Mouse (Mus musculus) heart, embryonic 12.5 days (tissue): ENCODE results near the gene Rtn3. TPM values are rescaled to one million over a fixed set of nuclear protein-coding genes. Genes with fewer than 3 reads are reported as not detected.
A peak's percentile ranks its signal among the peaks of the same experiment; 100 is the strongest.

Source experiments
- ATAC-seq: fragments of 200-750 bp; cut with Nextera tagmentation; 2 replicates; pipeline ENCODE4 v1.8.0; 2017; ENCODE audit warnings: moderate TSS enrichment, moderate library complexity; ENCODE audit not compliant: insufficient number of reproducible peaks, low FRiP score
- H3K27ac ChIP-seq: fragments of 300-500 bp; sonication (generic); 2 replicates; pipeline ENCODE4 v1.5.1; 2016; ENCODE audit warnings: mild to moderate bottlenecking, moderate library complexity; ENCODE audit not compliant: poor library complexity, severe bottlenecking
- H3K27me3 ChIP-seq: fragments of 300-500 bp; sonication (generic); replicated peaks from 2 replicates; pipeline ENCODE4 v1.6.1; 2016; ENCODE audit warnings: mild to moderate bottlenecking, moderate library complexity
- H3K36me3 ChIP-seq: fragments of 300-500 bp; sonication (generic); 2 replicates; pipeline ENCODE4 v1.6.1; 2016; ENCODE audit warnings: mild to moderate bottlenecking, moderate library complexity
- H3K4me1 ChIP-seq: fragments of 300-500 bp; sonication (generic); replicated peaks from 2 replicates; pipeline ENCODE4 v1.6.1; 2016; ENCODE audit warnings: mild to moderate bottlenecking
- H3K4me2 ChIP-seq: fragments of 300-500 bp; sonication (generic); 2 replicates; pipeline ENCODE4 v1.6.1; 2016; ENCODE audit warnings: mild to moderate bottlenecking, moderate library complexity
- H3K4me3 ChIP-seq: fragments of 300-500 bp; sonication (generic); 2 replicates; pipeline ENCODE4 v1.5.1; 2016; ENCODE audit warnings: mild to moderate bottlenecking
- H3K9ac ChIP-seq: fragments of 300-500 bp; sonication (generic); 2 replicates; pipeline ENCODE4 v1.6.1; 2016; ENCODE audit warnings: mild to moderate bottlenecking, moderate library complexity
- H3K9me3 ChIP-seq: fragments of 300-500 bp; sonication (generic); replicated peaks from 2 replicates; pipeline ENCODE4 v1.6.1; 2016; ENCODE audit warnings: mild to moderate bottlenecking, moderate library complexity
- WGBS: fragments of 180-500 bp; shearing (Covaris S2); methylation state at CpG from one replicate; pipeline ENCODE4 v1.1.7; 2016; 5-methylcytosine and 5-hydroxymethylcytosine counted together
- polyA plus RNA-seq: library from polyadenylated mRNA; unstranded; fragments of >200 nt; fragmentation: Nextera tagmentation; extraction: Ambion mirVana; gene quantifications from 2 replicates; pipeline ENCODE4 v1.2.1, GENCODE M21; 2016

Gene Rtn3
- polyA plus RNA-seq, 1 experiment from 2014 or later, result 158 TPM

- no peak for ATAC-seq
- Histone ChIP-seq H3K9ac (no peak overlapping the region), H3K4me3 (no peak overlapping the region), H3K27ac (no peak overlapping the region), H3K4me1 (peaks cover 9% of the 10 kb centered on the region), H3K4me2 (no peak overlapping the region), H3K27me3 (no peaks in the 10 kb centered on the region), H3K36me3 (no peaks in the 10 kb centered on the region), H3K9me3 (no peaks in the 10 kb centered on the region)
- WGBS, result 31% methylated on average over 5 of the region's 5 CpGs
These were observed 995 bp upstream of the Rtn3 start for GRCm38 (mm10) chr19:7484076-7484475.

- ATAC-seq, result peak; percentile 49
- Histone ChIP-seq H3K27me3 (no peaks in the 10 kb centered on the region), H3K36me3 (no peaks in the 10 kb centered on the region), H3K4me1 (peaks cover 9% of the 10 kb centered on the region), H3K4me3 (peak overlapping the region; percentile 97), H3K4me2 (peak overlapping the region; percentile 89), H3K27ac (peak overlapping the region; percentile 100), H3K9me3 (no peaks in the 10 kb centered on the region), H3K9ac (no peak overlapping the region)
- 3% methylated on average over 6 of the region's 6 CpGs for WGBS
These were observed 416 bp upstream of the Rtn3 start for GRCm38 (mm10) chr19:7483512-7483882.

DNA sequence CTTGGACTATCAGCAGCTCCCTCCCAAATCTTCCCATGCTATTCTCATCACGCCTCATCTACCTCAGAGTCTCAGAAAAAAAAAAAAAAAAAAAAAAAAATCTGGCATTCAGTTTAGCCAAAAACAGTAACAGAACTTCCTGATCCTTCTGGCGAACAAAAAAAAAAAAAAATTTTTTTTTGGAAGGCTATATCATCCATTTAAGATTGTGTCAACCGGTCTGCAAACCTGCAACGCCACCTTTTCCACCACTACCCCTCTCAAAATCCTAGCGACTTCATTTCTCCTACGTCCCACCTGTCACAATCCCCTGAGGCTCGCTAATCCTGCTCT is 849 bp downstream of the Rtn3 start:
- no peak for ATAC-seq
- H3K4me3 ChIP-seq, result peak overlapping the region; percentile 97
- H3K9ac ChIP-seq, result peak overlapping the region; percentile 99
- 0% methylated on average over 7 of the region's 7 CpGs for whole genome bisulfite sequencing
- H3K4me1 ChIP-seq, result peaks cover 9% of the 10 kb centered on the region
- no peaks in the 10 kb centered on the region for H3K27me3 ChIP-seq
- peaks cover under 1% of the 10 kb centered on the region; the same call in 1 of the 2 replicates for H3K36me3 ChIP-seq
- H3K4me2 ChIP-seq, result peak overlapping the region; percentile 89
- peak overlapping the region; percentile 100 for H3K27ac ChIP-seq
- H3K9me3 ChIP-seq, result no peaks in the 10 kb centered on the region

- ATAC-seq, result no peak
- Histone ChIP-seq H3K4me3 (peak overlapping the region; percentile 97), H3K4me1 (peaks cover 9% of the 10 kb centered on the region), H3K36me3 (peaks cover 5% of the 10 kb centered on the region), H3K27ac (peak overlapping the region; percentile 58), H3K4me2 (peak overlapping the region; percentile 89), H3K27me3 (no peaks in the 10 kb centered on the region), H3K9me3 (no peaks in the 10 kb centered on the region), H3K9ac (peak overlapping the region; percentile 73)
- 10% methylated on average over 12 of the region's 12 CpGs for WGBS
These were observed 1.4 kb downstream of the Rtn3 start for GRCm38 (mm10) chr19:7481541-7482265.

- H3K9ac ChIP-seq, result no peak overlapping the region
- no peak overlapping the region for H3K4me2 ChIP-seq
- no peak overlapping the region for H3K27ac ChIP-seq
- peaks cover 5% of the 10 kb centered on the region for H3K36me3 ChIP-seq
- WGBS, result over 99% methylated on average over 3 of the region's 3 CpGs
- H3K4me3 ChIP-seq, result no peak overlapping the region
- H3K4me1 ChIP-seq, result peaks cover 9% of the 10 kb centered on the region
- no peaks in the 10 kb centered on the region for H3K9me3 ChIP-seq
- H3K27me3 ChIP-seq, result no peaks in the 10 kb centered on the region
- ATAC-seq, result no peak
These were observed 3.3 kb downstream of the Rtn3 start for GRCm38 (mm10) chr19:7479751-7480248.

- H3K9me3 ChIP-seq, result no peaks in the 10 kb centered on the region
- peaks cover 9% of the 10 kb centered on the region for H3K36me3 ChIP-seq
- H3K4me3 ChIP-seq, result no peak overlapping the region
- ATAC-seq, result no peak
- peaks cover 6% of the 10 kb centered on the region for H3K4me1 ChIP-seq
- H3K4me2 ChIP-seq, result no peak overlapping the region
- H3K27me3 ChIP-seq, result no peaks in the 10 kb centered on the region
- H3K9ac ChIP-seq, result no peak overlapping the region
- 93% methylated on average over 2 of the region's 2 CpGs for WGBS
- no peak overlapping the region for H3K27ac ChIP-seq
These were observed 12.4 kb downstream of the Rtn3 start for GRCm38 (mm10) chr19:7470643-7471042.

DNA sequence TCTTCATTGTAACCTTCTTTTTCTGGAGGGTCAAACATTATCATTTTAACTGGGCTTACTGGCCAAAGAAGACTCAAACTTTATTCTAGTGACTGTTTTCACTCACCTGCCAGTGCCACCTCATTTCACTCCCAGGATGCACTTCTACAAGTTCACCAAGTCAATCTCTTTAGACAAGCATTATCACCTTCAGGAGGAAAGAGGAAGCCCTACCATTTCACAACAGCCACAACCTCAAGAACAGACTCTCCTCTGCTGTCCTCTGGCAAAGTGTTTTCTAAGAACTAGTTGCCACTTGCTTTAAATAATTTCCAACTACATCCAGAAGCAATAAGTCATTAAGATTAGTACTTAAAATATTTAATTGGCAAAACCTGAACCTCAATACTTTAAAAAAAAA is 15.2 kb downstream of the Rtn3 start:
- peaks cover 6% of the 10 kb centered on the region for H3K4me1 ChIP-seq
- no peaks in the 10 kb centered on the region for H3K27me3 ChIP-seq
- H3K9ac ChIP-seq, result no peak overlapping the region
- ATAC-seq, result no peak
- peaks cover 14% of the 10 kb centered on the region for H3K36me3 ChIP-seq
- no peak overlapping the region for H3K27ac ChIP-seq
- no peak overlapping the region for H3K4me3 ChIP-seq
- no peaks in the 10 kb centered on the region for H3K9me3 ChIP-seq
- no peak overlapping the region for H3K4me2 ChIP-seq

GRCm38 (mm10) chr19:7459370-7459769 is 23.7 kb downstream of the Rtn3 start:
- 0 out of 2 replicates have a peak, but pooled peaks cover 8% of the 10 kb centered on the region for H3K36me3 ChIP-seq
- 94% methylated on average over 2 of the region's 2 CpGs for WGBS

DNA sequence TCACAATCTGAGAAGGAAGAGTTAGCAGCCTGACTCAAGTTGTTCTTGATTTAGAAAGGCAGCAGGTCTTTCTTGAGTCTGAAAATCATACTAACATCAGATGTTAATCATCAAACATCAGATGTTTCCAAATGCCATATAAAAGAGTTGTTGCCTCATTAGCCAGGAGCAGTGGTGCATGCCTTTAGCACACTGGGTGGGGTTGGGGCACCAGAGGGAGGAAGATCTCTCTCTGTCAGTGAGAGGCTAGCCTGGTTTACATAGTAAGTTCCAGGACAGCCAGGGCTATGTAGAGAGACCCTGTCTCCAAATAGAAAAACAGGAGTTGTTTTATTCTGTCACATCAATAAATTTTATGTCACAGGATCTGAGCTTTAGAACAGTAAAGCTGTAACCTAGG is 24.2 kb downstream of the Rtn3 start:
- no peak overlapping the region for H3K9ac ChIP-seq
- H3K4me2 ChIP-seq, result no peak overlapping the region
- no peaks in the 10 kb centered on the region for H3K27me3 ChIP-seq
- no peak for ATAC-seq
- no peaks in the 10 kb centered on the region for H3K4me1 ChIP-seq
- no peak overlapping the region for H3K27ac ChIP-seq
- H3K9me3 ChIP-seq, result no peaks in the 10 kb centered on the region
- H3K4me3 ChIP-seq, result no peak overlapping the region
- H3K36me3 ChIP-seq, result 0 out of 2 replicates have a peak, but pooled peaks cover 8% of the 10 kb centered on the region

More at GRCm38 (mm10) chr19:7459370-7459769, 23.7 kb downstream of the Rtn3 start:
- Histone ChIP-seq H3K27me3 (no peaks in the 10 kb centered on the region), H3K4me2 (no peak overlapping the region), H3K9ac (no peak overlapping the region), H3K4me3 (no peak overlapping the region), H3K4me1 (no peaks in the 10 kb centered on the region), H3K27ac (no peak overlapping the region), H3K9me3 (no peaks in the 10 kb centered on the region)
- no peak for ATAC-seq

GRCm38 (mm10) chr19:7456803-7457202 is 26.3 kb downstream of the Rtn3 start:
- Histone ChIP-seq H3K9me3 (no peaks in the 10 kb centered on the region), H3K27ac (no peak overlapping the region), H3K4me2 (no peak overlapping the region), H3K36me3 (0 out of 2 replicates have a peak, but pooled peaks cover 8% of the 10 kb centered on the region), H3K9ac (no peak overlapping the region), H3K27me3 (no peaks in the 10 kb centered on the region), H3K4me3 (no peak overlapping the region), H3K4me1 (0 out of 2 replicates have a peak, but pooled peaks cover under 1% of the 10 kb centered on the region)
- WGBS, result 64% methylated on average over 2 of the region's 2 CpGs
- ATAC-seq, result no peak

- Histone ChIP-seq H3K9ac (no peak overlapping the region), H3K4me3 (no peak overlapping the region), H3K27ac (no peak overlapping the region), H3K4me1 (peaks cover 6% of the 10 kb centered on the region; the same call in 1 of the 2 replicates), H3K27me3 (no peaks in the 10 kb centered on the region), H3K9me3 (no peaks in the 10 kb centered on the region), H3K36me3 (peaks cover 16% of the 10 kb centered on the region), H3K4me2 (no peak overlapping the region)
- ATAC-seq, result no peak
- WGBS, result 100% methylated on average over 1 of the region's 1 CpGs
These were observed 37.5 kb downstream of the Rtn3 start for GRCm38 (mm10) chr19:7445596-7445995.

- H3K9ac ChIP-seq, result no peak overlapping the region
- ATAC-seq, result no peak
- H3K27ac ChIP-seq, result no peak overlapping the region
- H3K9me3 ChIP-seq, result no peaks in the 10 kb centered on the region
- peaks cover 6% of the 10 kb centered on the region; the same call in 1 of the 2 replicates for H3K4me1 ChIP-seq
- WGBS, result 84% methylated on average over 2 of the region's 2 CpGs
- peaks cover 15% of the 10 kb centered on the region for H3K36me3 ChIP-seq
- H3K4me2 ChIP-seq, result no peak overlapping the region
- no peaks in the 10 kb centered on the region for H3K27me3 ChIP-seq
- no peak overlapping the region for H3K4me3 ChIP-seq
These were observed 38.0 kb downstream of the Rtn3 start for GRCm38 (mm10) chr19:7445105-7445504.
